Mouse (Mus musculus) lung, embryonic 14.5 days (tissue): ENCODE measurements around the gene Hk2. TPM values are rescaled to one million over a fixed set of nuclear protein-coding genes. Genes with fewer than 3 reads are reported as not detected.

Experiments used
- ATAC-seq: fragments of 200-750 bp; cut with Nextera tagmentation; 2 replicates; pipeline ENCODE4 v1.8.0; 2017; ENCODE audit warnings: mild to moderate bottlenecking, moderate TSS enrichment, moderate library complexity; ENCODE audit not compliant: insufficient read depth
- DNase-seq: peaks from one replicate; pipeline ENCODE4 v3.0.0-alpha.2; 2015
- H3K27ac ChIP-seq: fragments of 300-500 bp; sonication (generic); 2 replicates; pipeline ENCODE4 v1.5.1; 2014; ENCODE audit warnings: low read depth, mild to moderate bottlenecking, moderate library complexity
- H3K27me3 ChIP-seq: fragments of 300-500 bp; sonication (generic); 2 replicates; pipeline ENCODE4 v1.6.1; 2014; ENCODE audit warnings: low read length, control low read depth; ENCODE audit not compliant: insufficient read depth
- H3K36me3 ChIP-seq: fragments of 300-500 bp; sonication (generic); 2 replicates; pipeline ENCODE4 v1.6.1; 2014; ENCODE audit warnings: control low read depth; ENCODE audit not compliant: insufficient read depth
- H3K4me1 ChIP-seq: fragments of 300-500 bp; sonication (generic); 2 replicates; pipeline ENCODE4 v1.6.1; 2014; ENCODE audit warnings: antibody characterized with exemption, control low read depth; ENCODE audit not compliant: insufficient read depth
- H3K4me2 ChIP-seq: fragments of 300-500 bp; sonication (generic); 2 replicates; pipeline ENCODE4 v1.6.1; 2014; ENCODE audit warnings: mild to moderate bottlenecking
- H3K4me3 ChIP-seq: fragments of 300-500 bp; sonication (generic); 2 replicates; pipeline ENCODE4 v1.5.1; 2014; ENCODE audit warnings: low read depth, low read length
- H3K9ac ChIP-seq: fragments of 300-500 bp; sonication (generic); 2 replicates; pipeline ENCODE4 v1.6.1; 2014
- H3K9me3 ChIP-seq: fragments of 300-500 bp; sonication (generic); 2 replicates; pipeline ENCODE4 v1.6.1; 2016; ENCODE audit warnings: low read depth, low read length, control low read depth
- CTCF ChIP-seq: IDR thresholded peaks from 2 replicates; pipeline ENCODE4 v1.5.1; 2016; ENCODE audit warnings: antibody characterized with exemption, low read depth
- WGBS: fragments of 180-500 bp; shearing (Covaris S2); extraction: QIAGEN DNeasy Blood & Tissue Kit; methylation state at CpG from one replicate; pipeline ENCODE4 v1.1.7; 2014; 5-methylcytosine and 5-hydroxymethylcytosine counted together
- polyA plus RNA-seq: library from polyadenylated mRNA; unstranded; fragments of >200 nt; fragmentation: Nextera tagmentation; extraction: Ambion mirVana; gene quantifications from 2 replicates; pipeline ENCODE4 v1.2.1, GENCODE M21; 2014

Gene Hk2
- polyA plus RNA-seq, 1 experiment from 2014 or later: 22.4 TPM

GRCm38 (mm10) chr6:82744553-82744952 lies 29.7 kb downstream of the Hk2 start:
- Histone ChIP-seq H3K27me3 (no peaks in the 10 kb centered on the region), H3K4me2 (no peak overlapping the region), H3K9me3 (no peaks in the 10 kb centered on the region), H3K36me3 (peaks cover 66% of the 10 kb centered on the region), H3K4me1 (peaks cover 3% of the 10 kb centered on the region; the same call in 1 of the 2 replicates), H3K27ac (no peak overlapping the region), H3K4me3 (no peak overlapping the region), H3K9ac (no peak overlapping the region)
- DNase-seq (no peak), ATAC-seq (no peak)
- TF ChIP-seq CTCF: no peak
- 82% methylated on average over 9 of the region's 9 CpGs for WGBS

- no peak overlapping the region for H3K9ac ChIP-seq
- H3K4me1 ChIP-seq: peaks cover 3% of the 10 kb centered on the region; the same call in 1 of the 2 replicates
- H3K4me2 ChIP-seq: no peak overlapping the region
- no peak overlapping the region for H3K27ac ChIP-seq
- no peak overlapping the region for H3K4me3 ChIP-seq
- H3K9me3 ChIP-seq: no peaks in the 10 kb centered on the region
- WGBS: 84% methylated on average over 5 of the region's 5 CpGs
- no peak for TF ChIP-seq CTCF
- H3K27me3 ChIP-seq: no peaks in the 10 kb centered on the region
- peaks cover 82% of the 10 kb centered on the region for H3K36me3 ChIP-seq
- ATAC-seq (no peak), DNase-seq (no peak)
Measured at GRCm38 (mm10) chr6:82741518-82741880, 32.8 kb downstream of the Hk2 start.

GRCm38 (mm10) chr6:82740868-82741517 lies 33.3 kb downstream of the Hk2 start:
- Histone ChIP-seq H3K27ac (no peak overlapping the region), H3K9ac (no peak overlapping the region), H3K36me3 (peaks cover 82% of the 10 kb centered on the region)

GRCm38 (mm10) chr6:82740269-82740668 lies 34.0 kb downstream of the Hk2 start:
- peak; percentile 85 for TF ChIP-seq CTCF
- H3K36me3 ChIP-seq: peaks cover 83% of the 10 kb centered on the region
- peak overlapping the region; percentile 34; the same call in 1 of the 2 replicates for H3K27ac ChIP-seq
- no peaks in the 10 kb centered on the region for H3K9me3 ChIP-seq
- no peak overlapping the region for H3K4me3 ChIP-seq
- H3K4me1 ChIP-seq: peaks cover 3% of the 10 kb centered on the region; the same call in 1 of the 2 replicates
- ATAC-seq (peak; percentile 71), DNase-seq (peak; percentile 97)
- no peaks in the 10 kb centered on the region for H3K27me3 ChIP-seq
- 0 out of 2 replicates have a peak overlapping the region, but pooled peaks have one; percentile 31 for H3K4me2 ChIP-seq
- WGBS: 23% methylated on average over 6 of the region's 6 CpGs
- H3K9ac ChIP-seq: no peak overlapping the region

More at GRCm38 (mm10) chr6:82740868-82741517, 33.3 kb downstream of the Hk2 start:
- ATAC-seq: no peak
- H3K27me3 ChIP-seq: no peaks in the 10 kb centered on the region
- H3K9me3 ChIP-seq: no peaks in the 10 kb centered on the region
- H3K4me3 ChIP-seq: no peak overlapping the region
- 73% methylated on average over 8 of the region's 8 CpGs for WGBS
- no peak for DNase-seq
- TF ChIP-seq CTCF: no peak
- H3K4me2 ChIP-seq: no peak overlapping the region
- H3K4me1 ChIP-seq: peaks cover 3% of the 10 kb centered on the region; the same call in 1 of the 2 replicates

GRCm38 (mm10) chr6:82737634-82738540 lies 36.4 kb downstream of the Hk2 start:
- H3K9ac ChIP-seq: no peak overlapping the region
- no peak overlapping the region for H3K4me2 ChIP-seq
- WGBS: 90% methylated on average over 27 of the region's 27 CpGs
- no peak overlapping the region for H3K27ac ChIP-seq
- ATAC-seq (no peak), DNase-seq (no peak)
- H3K27me3 ChIP-seq: no peaks in the 10 kb centered on the region
- TF ChIP-seq CTCF: no peak
- peaks cover 3% of the 10 kb centered on the region; the same call in 1 of the 2 replicates for H3K4me1 ChIP-seq
- H3K9me3 ChIP-seq: no peaks in the 10 kb centered on the region
- peaks cover 82% of the 10 kb centered on the region for H3K36me3 ChIP-seq
- no peak overlapping the region for H3K4me3 ChIP-seq

GRCm38 (mm10) chr6:82736626-82737600 lies 37.3 kb downstream of the Hk2 start:
- Histone ChIP-seq H3K4me2 (no peak overlapping the region), H3K9ac (no peak overlapping the region), H3K27me3 (no peaks in the 10 kb centered on the region), H3K36me3 (peaks cover 79% of the 10 kb centered on the region), H3K27ac (no peak overlapping the region), H3K4me1 (peaks cover 3% of the 10 kb centered on the region; the same call in 1 of the 2 replicates), H3K9me3 (no peaks in the 10 kb centered on the region), H3K4me3 (no peak overlapping the region)
- DNase-seq (no peak), ATAC-seq (no peak)
- 81% methylated on average over 25 of the region's 25 CpGs for WGBS
- TF ChIP-seq CTCF: no peak
